Mouse (Mus musculus): ENCODE results near the gene Rbfox1. TPM values are rescaled to one million over a fixed set of nuclear protein-coding genes. Genes with fewer than 3 reads are reported as not detected.

Rbfox1 gene
- total RNA-seq, 2 experiments from 2014 or later: 315 to 328 TPM

DNA sequence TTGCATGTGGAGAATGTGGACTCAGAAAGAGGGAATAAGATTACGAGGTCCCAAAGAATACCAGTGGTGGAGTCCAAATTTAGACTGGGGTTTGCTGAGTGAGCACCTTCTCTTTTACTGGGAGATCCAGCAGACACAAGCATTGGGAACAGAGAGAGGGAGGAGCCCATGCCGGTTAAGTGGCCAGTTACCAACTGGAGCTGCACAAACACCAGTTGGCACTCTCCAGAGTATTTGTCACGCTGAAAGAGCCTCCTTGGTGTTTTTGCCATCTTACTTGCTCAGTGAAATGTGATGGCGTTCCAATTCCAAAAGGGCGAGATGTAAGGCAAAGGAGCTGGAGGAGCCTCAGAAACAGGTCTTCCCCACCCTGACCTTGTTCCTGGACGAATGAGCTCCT, 1190.6 kb downstream of the Rbfox1 start:
- DNase-seq (ENCODE audit: low spot score in 2 of 2): no peak
- intact Hi-C loops (cut with DNase I): no loop called here

DNA sequence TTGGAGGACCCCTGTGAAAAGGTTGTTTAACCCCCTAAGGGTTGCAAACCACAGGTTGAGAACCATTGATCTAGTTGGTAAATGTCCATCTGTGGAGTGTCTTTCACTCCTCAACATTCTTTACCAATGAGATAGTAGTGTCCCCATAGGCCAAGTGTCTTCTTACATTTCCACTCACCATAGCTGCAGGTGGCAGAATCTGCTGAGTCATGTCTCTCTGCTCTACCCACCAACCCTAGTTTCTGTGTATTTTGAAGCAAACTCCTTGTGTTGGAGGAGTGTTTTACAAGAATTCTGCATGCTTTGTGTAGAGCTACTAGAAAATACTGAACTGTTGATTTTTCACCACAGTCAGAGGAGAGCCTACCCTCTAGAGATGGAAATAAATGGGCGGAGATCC, 1191.2 kb downstream of the Rbfox1 start:
- intact Hi-C loops (cut with DNase I): no loop called here

DNA sequence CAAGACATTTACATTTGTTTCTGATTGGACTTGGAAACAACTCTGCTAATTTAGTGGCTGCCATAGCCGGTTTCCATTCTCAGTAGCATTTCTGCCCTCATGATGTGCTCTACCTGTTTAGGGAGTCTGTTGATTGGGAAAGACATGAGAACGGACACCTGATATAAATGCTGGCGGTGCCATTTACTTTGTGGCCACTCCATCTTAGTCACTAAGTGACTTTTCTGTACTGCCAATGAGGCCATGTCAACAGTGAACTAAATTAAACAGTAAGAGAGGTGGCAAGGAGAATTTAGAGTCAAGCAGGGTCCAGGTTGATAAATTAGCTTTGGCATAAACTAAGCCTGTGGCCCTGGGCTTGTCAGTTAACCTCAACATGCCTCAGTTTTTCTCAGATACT, 1191.6 kb downstream of the Rbfox1 start:
- intact Hi-C loops (cut with DNase I): no loop called here
- DNase-seq (ENCODE audit: low spot score in 2 of 2): no peak

More for the DNA sequence above, 1191.2 kb downstream of the Rbfox1 start:
- no peak for DNase-seq (ENCODE audit: low spot score in 2 of 2)

DNA sequence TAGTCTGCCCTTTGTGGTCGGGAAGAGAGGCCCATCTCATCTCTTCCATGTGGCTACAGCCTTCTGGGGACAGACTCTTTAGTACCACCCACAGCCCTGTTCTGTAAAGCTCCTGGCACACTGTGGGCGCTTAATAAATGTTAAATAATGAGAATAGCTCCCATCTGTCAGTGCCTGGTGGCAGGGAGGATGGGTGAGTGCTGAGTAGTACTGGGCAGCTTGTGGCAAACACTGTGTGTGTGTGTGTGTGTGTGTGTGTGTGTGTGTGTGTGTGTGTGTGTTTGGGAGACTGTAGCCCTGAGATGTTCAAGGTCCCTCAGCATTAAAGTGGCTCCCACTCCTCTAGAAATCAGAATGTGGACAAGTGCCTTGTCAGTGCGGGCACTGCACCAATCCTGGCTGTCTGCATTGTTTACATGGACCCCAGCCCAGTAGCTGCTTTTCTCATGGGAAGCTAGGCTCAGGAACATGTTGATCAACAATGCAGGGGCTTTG, 1196.0 kb downstream of the Rbfox1 start:
- intact Hi-C loops (cut with DNase I): no loop called here
- peak; percentile 38 to 39 for DNase-seq (ENCODE audit: low spot score in 2 of 2)

DNA sequence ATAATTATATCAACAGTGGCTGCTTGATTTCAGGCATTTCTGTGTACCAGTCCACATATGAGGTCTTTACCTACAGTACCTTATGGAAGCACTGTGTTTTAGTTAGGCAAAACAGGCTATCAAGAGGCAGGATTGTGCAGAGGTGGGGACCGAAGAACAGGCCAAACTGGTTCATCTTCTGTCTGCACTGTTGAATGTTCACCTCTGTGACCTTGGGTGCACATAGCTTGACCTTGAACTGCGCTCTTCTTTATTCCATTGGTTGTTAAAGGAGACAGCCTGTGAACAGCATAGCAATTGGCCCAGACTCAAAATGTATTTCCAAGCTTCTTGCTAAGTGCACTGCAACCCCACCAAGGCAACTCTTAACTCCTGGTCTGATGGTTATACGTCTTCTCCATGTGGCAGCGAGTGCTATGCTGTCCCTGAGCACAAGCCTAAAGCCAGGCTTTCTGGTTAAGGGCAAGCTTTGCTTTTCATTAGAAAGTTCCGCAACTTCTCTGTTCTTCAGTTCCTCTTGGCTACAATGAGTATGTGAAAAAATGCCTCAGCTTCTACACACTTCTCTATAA, 1196.6 kb downstream of the Rbfox1 start:
- DNase-seq (ENCODE audit: low spot score in 2 of 2): no peak
- intact Hi-C loops (cut with DNase I): no loop called here

DNA sequence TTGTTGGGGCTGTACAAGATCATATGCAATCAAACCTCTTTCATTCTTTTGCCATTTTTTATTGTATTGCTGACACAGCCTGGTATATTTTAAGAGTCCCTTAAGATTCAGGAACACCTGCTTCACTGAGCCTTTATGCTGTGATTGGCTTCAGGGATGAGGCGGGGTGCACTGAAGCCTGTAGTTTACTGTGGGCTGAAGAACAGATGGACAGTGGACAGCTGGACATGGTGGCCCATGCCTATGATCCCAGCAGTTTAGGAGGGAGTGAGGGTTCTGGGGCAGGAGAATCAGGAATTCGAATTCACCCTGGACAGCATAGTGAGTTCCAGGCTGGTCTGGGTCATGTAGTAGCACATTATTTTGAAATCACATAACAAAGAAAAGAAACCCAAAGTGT, 1198.8 kb downstream of the Rbfox1 start:
- intact Hi-C loops (cut with DNase I): no loop called here

DNA sequence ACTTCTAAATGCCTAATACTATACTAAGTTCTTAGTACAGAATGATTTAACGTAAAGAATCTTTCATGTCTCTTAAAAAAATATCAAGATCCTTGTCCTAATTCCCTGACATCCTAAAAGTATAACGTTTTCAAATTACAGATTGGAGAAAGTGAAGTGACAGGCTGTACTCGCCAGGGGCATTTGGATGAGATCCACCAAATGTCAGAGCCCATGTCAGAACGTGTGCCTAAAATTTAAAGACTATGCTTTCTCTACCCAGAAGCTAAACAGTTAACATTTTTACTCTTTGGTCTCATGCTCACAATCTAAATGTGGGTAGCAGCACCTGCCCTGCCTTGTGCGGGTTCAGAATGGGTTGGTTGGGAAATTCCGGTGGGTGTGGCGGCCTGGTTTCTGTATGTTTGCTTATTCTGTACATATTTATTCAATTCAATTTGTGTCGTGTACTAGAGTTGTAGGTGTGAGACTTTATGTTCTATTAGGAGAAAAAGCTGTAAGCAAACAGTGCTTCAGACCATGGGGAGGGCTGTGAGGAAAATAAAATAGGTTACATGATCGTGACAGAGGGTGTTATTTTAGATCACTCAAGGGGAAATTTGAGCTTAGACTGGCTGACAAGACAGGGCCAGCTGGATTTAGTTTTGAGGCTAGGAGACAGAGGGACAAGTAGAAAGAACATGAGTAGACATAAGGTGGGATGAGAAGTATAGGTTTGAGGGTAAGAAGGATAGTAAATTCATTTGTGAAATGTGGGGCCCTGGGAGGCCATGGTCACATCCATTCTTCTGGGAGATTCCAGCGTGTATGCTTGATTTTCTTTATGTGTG, 1203.7 kb downstream of the Rbfox1 start:
- intact Hi-C loops (cut with DNase I): no loop called here

More for the DNA sequence above, 1198.8 kb downstream of the Rbfox1 start:
- no peak for DNase-seq (ENCODE audit: low spot score in 2 of 2)

DNA sequence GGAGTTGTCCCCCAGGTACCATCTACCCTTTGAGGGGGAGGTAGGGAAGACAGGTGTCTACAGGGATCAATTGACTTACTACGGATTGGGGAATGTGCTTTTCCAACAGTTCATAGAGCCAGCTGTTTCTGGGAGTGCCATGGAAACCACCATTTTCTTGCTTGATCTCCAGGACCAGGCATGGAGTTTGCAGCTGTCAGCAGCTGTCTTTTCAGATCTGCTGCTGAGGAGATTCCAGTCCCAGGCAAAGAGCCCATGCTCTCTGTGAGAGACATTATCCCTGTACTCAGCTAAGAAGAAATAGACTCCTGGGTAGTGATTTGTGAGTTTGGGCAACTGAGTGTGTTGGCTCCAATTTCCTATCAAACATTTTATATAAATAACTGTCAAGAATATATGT, 1204.3 kb downstream of the Rbfox1 start:
- DNase-seq (ENCODE audit: low spot score in 2 of 2): no peak
- intact Hi-C loops (cut with DNase I): no loop called here

More for the DNA sequence above, 1203.7 kb downstream of the Rbfox1 start:
- DNase-seq (ENCODE audit: low spot score in 2 of 2): no peak

DNA sequence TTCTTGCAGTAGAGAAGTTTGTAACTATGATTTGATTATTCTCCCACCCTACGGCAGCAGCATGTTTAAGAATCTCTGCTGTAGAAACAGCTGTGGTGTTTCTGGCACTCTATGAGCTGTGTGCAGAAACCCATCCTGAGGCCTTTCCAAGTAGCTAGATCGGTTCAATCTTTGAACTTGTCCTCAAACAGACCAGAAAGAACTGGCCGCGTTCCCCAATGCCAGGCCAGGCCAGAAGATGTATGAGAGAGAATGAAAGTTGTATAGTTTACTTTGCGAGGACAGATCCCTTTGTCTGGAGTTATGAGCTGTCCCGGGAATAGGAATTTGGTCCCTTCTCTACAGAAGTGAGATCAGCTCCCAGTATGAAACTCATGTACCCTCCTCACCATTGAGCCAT, 1205.0 kb downstream of the Rbfox1 start:
- intact Hi-C loops (cut with DNase I): no loop called here
- no peak for DNase-seq (ENCODE audit: low spot score in 2 of 2)

DNA sequence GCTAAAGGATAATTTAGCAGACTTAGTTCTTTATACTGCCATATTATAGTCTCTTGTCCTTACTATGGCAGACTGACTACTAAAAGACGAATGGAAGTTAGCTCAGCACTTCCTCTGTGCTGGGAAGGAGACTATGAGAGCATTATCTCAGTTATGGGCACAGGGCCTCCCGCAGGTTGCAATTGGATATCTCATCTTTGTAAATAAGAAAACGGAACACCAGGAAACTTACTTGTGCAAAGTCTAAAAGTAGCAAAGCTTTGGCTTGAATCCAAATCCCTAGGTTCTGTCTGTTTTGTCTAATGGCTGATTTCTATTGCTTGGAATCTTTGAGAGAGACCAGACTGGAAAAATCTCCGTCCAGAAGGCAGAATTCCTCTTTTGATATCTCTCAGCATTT, 1207.7 kb downstream of the Rbfox1 start:
- no peak for DNase-seq (ENCODE audit: low spot score in 2 of 2)

DNA sequence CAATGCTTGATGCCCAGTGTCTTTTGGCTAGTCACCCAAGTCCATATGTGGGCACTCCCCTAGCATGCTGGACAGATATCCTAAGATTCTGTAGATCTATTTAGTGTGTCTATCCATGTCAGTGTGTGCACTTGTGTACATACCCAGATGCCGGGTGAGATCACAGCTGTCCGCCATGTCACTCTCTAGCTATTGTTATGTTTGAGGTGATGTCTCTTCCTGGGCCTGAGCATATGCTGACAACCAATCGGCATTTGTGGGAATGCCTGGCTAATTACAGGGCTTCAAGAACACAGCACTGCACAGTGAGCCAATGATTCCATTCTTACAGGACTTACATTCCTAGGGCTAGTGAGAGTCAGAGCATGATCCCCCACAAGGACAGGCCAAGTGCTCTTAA, 1208.5 kb downstream of the Rbfox1 start:
- no peak for DNase-seq (ENCODE audit: low spot score in 2 of 2)
- intact Hi-C loops (cut with DNase I): no loop called here

More for the DNA sequence above, 1207.7 kb downstream of the Rbfox1 start:
- intact Hi-C loops (cut with DNase I): no loop called here

DNA sequence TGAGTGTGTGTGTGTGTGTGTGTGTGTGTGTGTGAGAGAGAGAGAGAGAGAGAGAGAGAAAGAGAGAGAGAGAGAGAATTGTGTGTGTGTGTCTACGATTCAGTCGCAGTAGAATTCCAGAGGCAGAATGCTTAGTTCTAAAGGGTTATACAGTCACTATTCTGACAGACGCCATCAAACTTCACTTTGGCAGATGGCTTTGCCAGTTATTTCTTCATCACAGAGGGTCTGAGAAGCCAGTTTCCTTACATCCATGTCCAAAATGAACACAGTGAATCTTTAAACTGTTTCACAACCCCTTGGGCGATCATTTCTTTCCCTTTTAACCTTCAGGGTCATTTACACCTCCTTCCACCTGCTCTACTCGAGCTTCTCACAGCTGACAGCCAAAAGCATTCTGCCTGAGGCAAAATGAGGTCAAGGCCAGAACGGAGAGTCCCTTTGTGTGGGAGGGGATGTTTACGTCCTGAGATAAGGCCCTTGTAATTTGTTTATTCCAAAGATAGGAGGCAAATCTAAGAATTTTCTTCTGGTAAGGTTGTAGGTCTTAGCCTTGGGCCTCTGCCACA, 1209.1 kb downstream of the Rbfox1 start:
- intact Hi-C loops (cut with DNase I): no loop called here
- DNase-seq (ENCODE audit: low spot score in 2 of 2): no peak

DNA sequence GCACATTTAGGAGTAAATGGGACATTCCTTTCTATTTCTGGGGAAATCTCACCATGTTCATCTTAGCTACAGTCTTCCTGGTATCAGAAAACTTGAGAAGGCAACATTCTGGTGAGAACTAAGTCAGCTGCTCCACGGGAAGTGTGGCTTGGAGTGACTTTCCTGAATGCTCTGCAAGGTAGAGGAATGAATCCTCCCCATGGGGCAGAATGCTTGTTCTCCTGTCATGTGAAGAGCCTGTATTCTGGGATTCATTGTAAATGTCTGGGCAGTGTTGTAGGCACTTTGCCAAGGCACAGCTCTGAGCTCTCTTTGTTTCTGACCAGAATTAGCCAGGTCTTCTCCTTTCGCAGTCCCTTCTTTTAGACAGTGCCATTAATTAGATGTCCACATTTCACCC, 1211.9 kb downstream of the Rbfox1 start:
- DNase-seq (ENCODE audit: low spot score in 2 of 2): no peak
- intact Hi-C loops (cut with DNase I): no loop called here

DNA sequence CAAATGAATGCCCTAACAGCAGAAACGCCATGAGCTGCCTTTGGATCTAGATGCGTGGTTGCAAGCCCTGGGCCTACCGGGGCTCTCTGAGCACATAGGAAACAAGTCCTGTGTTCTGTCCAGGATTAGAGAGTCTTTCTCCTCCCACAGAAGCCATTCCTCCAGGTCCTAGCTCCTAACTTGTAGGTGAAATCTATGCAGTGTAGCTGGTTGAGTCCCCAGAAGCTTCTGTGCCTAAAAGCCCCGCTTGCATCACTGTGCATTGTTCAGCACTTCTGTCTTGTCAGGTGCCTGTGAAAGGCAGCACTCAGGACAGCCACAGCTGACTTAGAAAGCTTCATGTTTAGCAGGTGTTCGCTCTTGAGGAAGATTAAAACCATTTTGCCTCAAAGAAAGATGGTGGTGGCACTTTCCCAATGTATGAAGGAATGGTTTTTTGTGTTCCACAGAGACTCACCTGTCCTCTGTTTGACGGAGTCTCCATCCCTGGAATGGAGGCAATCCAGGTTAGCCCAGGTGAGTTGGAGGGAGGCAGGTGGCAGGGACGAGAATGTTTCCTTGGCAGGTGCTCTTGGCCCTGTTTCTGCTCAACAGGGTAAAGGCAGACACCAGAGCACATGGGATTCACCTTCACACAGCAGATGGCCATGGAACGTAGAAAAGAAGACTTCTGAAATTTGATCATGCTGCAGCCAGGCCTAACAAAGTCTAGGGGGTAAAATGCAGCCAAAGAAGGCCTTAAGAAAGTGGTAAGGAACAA, 1213.0 kb downstream of the Rbfox1 start:
- intact Hi-C loops (cut with DNase I): no loop called here
- DNase-seq (ENCODE audit: low spot score in 2 of 2): no peak

DNA sequence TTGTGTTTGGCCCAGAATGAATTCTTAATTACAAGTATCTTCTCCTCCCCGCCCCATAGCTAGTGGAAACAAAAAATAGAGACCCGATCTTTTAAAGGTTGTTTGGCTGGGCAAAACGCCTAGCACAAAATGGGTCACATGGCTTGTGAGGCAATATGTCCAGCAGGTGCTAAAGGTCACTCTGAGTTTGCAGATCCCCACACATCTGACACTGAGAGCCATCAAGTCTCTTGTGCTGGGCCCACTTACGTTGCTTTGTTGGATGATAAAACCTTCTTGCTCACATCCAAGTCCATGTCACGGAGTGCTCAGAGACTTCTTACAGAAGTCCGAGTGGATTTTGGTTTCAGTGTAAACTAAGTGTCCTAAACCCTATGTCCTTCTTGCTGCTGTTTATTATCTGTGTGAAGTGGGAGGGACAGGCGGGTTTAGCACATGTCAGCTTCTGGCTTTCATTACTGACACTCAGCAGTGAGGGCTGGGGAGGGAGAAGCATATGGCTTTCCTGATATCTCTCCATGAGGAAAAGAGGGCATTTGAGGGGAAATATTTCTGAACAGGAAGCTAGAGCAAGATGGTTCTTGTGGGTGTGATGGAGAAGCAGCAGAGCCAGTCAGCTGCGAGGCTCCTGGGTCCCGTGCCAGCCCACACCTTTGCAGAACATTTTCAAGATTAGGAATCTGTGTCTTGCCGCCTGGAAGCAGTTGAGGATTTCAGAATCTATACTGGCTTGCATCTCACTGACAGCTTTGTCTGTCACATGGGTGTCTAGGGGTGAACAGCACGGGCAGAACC, 1214.5 kb downstream of the Rbfox1 start:
- intact Hi-C loops (cut with DNase I): no loop called here
- DNase-seq (ENCODE audit: low spot score in 2 of 2): peak; percentile 82 to 90

DNA sequence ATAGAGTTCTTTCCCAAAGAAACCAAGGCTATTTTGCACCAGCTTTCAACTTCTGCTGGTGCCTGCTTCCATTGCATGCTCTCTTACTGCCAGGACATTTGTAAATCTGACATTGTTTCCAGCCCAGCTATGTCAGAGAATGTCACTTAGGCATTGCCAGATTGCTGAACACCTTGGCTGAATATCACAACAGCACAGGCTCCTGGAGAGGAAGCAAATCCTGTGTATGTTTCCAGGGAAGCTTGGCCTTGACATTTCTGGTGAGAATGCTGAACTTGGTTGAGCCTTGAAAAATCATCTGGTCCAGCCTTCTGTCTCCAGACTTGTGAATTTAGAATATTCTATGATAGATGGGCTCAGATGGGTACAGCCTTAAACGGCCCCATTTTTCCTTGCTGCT, 1217.3 kb downstream of the Rbfox1 start:
- DNase-seq (ENCODE audit: low spot score in 2 of 2): no peak
- intact Hi-C loops (cut with DNase I): no loop called here

DNA sequence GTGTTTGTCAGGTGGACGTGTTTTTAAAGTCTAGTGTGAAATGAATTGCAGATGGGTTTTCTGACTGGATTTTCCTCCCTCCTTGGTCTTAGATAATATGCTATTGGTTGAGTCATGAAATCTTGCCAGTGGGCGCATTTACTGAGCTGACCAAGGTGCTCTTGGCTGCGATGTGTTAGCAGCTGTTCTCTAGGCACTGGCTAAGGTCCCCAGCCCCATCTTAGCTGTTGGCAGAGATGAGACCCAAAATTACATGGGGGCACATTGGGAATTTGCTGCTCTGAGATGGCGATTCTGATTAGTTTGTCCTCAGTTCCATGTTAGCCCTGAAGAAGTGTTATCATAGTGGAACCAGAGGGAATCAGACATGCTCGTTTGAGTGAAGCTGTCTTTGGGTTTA, 1218.1 kb downstream of the Rbfox1 start:
- intact Hi-C loops (cut with DNase I): no loop called here
- DNase-seq (ENCODE audit: low spot score in 2 of 2): no peak

DNA sequence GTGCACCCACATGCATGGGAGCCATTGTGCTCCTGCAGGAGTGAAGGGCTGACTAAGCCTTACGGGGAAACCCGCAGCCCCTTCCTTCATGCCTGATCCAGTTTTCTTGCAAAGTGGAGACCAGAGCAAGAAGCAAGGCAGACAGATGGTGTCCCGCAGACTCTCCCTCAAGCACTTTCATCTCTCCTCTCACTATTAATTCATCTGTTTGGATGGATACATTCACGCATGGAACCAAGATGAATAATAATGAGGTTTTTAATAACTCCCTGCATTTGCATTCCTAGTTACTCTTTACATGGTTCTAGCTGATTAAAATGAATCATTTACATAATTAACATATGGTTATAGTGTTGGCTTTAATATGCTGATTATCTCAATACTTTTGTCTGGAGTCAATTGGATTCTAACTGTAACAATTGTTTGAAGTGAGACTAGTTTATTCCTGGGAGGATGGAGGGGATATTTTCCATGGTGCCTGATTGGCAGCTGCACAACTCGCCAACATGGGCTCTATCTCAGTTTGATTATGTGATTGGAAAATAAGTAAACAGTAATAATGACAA, 1221.4 kb downstream of the Rbfox1 start:
- no peak for DNase-seq (ENCODE audit: low spot score in 2 of 2)
- intact Hi-C loops (cut with DNase I): no loop called here

DNA sequence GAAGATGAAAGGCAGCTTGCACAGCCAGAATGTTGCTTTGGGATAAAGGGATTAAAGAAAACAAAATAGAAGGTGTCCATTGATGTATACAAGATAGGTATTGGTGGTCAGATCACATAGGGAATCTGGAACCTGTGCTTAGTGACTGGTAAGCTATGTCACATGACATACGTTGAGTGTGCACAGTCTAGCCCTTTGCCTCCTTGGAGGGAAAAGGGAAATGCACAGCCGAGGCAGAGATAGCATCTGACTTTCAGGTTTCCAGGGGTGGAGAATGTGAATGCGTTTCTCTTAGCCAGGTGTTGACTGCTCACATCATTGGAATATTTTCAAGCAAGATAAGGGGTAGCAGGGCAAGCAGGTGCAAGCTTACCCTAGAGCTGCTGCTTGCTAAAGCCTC, 1230.8 kb downstream of the Rbfox1 start:
- DNase-seq (ENCODE audit: low spot score in 2 of 2): no peak
- intact Hi-C loops (cut with DNase I): no loop called here

All from left cerebral cortex, postnatal 14 days (tissue).